Mouse (Mus musculus): Measurements from ENCODE around the gene 4930535I16Rik. TPM values are rescaled to one million over a fixed set of nuclear protein-coding genes. Genes with fewer than 3 reads are reported as not detected.
"Not testable (repeated sequence)": the region's sequence is repeated elsewhere in the genome, so short reads cannot be mapped to it uniquely, and the experiment has no call there.

Gene 4930535I16Rik
- polyA plus RNA-seq, 1 experiment from 2014 or later, result not detected

GRCm38 (mm10) chr4:123940878-123941277 lies 23.1 kb upstream of the 4930535I16Rik start:
- not testable (repeated sequence) for H3K27me3 ChIP-seq; H3K4me1 ChIP-seq (replicated peaks)

DNA sequence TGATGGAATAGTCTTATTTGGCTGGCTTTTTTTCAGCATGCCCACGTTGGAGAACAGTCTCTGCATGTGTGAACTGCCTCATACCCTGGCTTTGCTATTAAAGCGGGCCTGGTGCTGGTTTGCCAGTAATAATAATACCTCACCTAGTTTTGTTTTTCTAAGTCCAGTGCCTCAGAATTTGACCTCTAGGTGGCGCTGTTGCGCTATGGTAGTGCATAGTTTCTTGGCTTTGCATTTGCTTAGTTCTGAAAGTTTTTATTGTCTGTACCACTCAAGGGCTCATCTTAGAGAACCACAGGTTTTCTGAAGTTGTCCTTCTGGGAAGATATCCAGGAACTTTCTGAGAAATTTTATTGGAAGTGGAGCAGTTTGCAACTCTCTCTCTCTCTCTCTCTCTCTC lies 22.0 kb upstream of the 4930535I16Rik start:
- H3K4me3 ChIP-seq (replicated peaks), result no peak overlapping the region
- H3K27ac ChIP-seq (replicated peaks), result no peak overlapping the region
- no peak for ATAC-seq (ENCODE audit: insufficient read depth)
- WGBS (ENCODE audit: insufficient replicate concordance), result 8% methylated on average over 4 of the region's 4 CpGs
- no peaks in the 10 kb centered on the region for H3K9me3 ChIP-seq (replicated peaks)
- H3K4me1 ChIP-seq (replicated peaks), result no peaks in the 10 kb centered on the region
- no peak overlapping the region for H3K4me2 ChIP-seq
- H3K27me3 ChIP-seq, result no peaks in the 10 kb centered on the region
- peaks cover 24% of the 10 kb centered on the region for H3K36me3 ChIP-seq (replicated peaks)
- H3K9ac ChIP-seq, result no peak overlapping the region

More at GRCm38 (mm10) chr4:123940878-123941277, 23.1 kb upstream of the 4930535I16Rik start:
- H3K9ac ChIP-seq; H3K4me3 ChIP-seq (replicated peaks); H3K27ac ChIP-seq (replicated peaks); ATAC-seq (ENCODE audit: insufficient read depth); H3K4me2 ChIP-seq; H3K9me3 ChIP-seq (replicated peaks): not testable (repeated sequence)
- H3K36me3 ChIP-seq (replicated peaks), result peaks cover 15% of the 10 kb centered on the region
- 29% methylated on average over 7 of the region's 7 CpGs for WGBS (ENCODE audit: insufficient replicate concordance)

DNA sequence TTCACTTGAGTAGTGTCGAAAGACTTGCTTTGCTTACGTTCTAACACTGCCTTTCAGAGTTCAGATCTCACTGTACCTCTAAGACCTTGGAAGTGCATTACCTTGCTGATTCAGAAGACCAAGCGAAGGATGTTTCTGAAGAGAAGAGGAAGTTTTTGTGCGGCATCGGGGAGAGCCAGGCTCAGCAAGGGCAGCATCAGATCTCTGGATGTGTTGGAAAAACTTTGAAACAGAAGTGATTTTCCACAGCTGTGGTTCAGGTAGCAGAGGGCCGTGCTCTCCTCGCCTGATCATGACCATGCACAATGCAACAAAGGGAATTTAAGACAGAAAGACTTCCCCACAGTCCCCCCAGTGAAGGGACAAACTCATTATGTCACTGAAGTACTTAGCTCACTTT lies 18.2 kb upstream of the 4930535I16Rik start:
- no peak for ATAC-seq (ENCODE audit: insufficient read depth)
- 73% methylated on average over 7 of the region's 7 CpGs for WGBS (ENCODE audit: insufficient replicate concordance)
- Histone ChIP-seq H3K4me1 (replicated peaks) (no peaks in the 10 kb centered on the region), H3K9me3 (replicated peaks) (no peaks in the 10 kb centered on the region), H3K36me3 (replicated peaks) (peaks cover 49% of the 10 kb centered on the region), H3K4me2 (no peak overlapping the region), H3K4me3 (replicated peaks) (no peak overlapping the region), H3K27ac (replicated peaks) (no peak overlapping the region), H3K9ac (no peak overlapping the region), H3K27me3 (no peaks in the 10 kb centered on the region)

DNA sequence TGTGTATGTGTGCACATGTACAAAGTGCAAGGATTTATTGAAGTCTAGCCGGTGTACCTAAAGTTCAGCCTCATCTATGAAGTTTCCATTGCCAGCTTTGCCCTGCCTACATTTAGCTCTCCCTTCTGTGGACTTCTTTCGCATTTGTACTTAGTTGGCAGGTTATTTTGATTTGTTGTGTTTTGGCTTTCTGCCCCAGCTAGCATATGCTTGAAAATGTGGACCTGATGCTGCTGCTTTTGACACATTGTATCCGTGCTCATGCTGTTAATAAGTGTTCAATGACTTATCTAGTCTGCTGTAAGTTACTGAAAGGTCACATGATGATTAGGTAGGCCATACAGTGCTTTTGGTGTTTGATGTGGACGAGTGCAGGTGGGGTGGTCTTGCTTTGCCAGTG lies 16.5 kb upstream of the 4930535I16Rik start:
- no peak overlapping the region for H3K9ac ChIP-seq
- no peak overlapping the region for H3K4me2 ChIP-seq
- 75% methylated on average over 4 of the region's 4 CpGs for WGBS (ENCODE audit: insufficient replicate concordance)
- no peaks in the 10 kb centered on the region for H3K9me3 ChIP-seq (replicated peaks)
- no peak overlapping the region for H3K27ac ChIP-seq (replicated peaks)
- ATAC-seq (ENCODE audit: insufficient read depth), result no peak
- no peaks in the 10 kb centered on the region for H3K4me1 ChIP-seq (replicated peaks)
- H3K4me3 ChIP-seq (replicated peaks), result no peak overlapping the region
- peaks cover 65% of the 10 kb centered on the region for H3K36me3 ChIP-seq (replicated peaks)
- no peaks in the 10 kb centered on the region for H3K27me3 ChIP-seq

- no peak overlapping the region for H3K4me2 ChIP-seq
- 85% methylated on average over 4 of the region's 4 CpGs for WGBS (ENCODE audit: insufficient replicate concordance)
- ATAC-seq (ENCODE audit: insufficient read depth), result no peak
- no peak overlapping the region for H3K4me3 ChIP-seq (replicated peaks)
- H3K4me1 ChIP-seq (replicated peaks), result no peaks in the 10 kb centered on the region
- H3K36me3 ChIP-seq (replicated peaks), result peaks cover 74% of the 10 kb centered on the region
- H3K27ac ChIP-seq (replicated peaks), result no peak overlapping the region
- H3K27me3 ChIP-seq, result no peaks in the 10 kb centered on the region
- H3K9me3 ChIP-seq (replicated peaks), result no peaks in the 10 kb centered on the region
- H3K9ac ChIP-seq, result no peak overlapping the region
Measured at GRCm38 (mm10) chr4:123929994-123930393, 12.2 kb upstream of the 4930535I16Rik start.

GRCm38 (mm10) chr4:123927961-123928360 lies 10.1 kb upstream of the 4930535I16Rik start:
- H3K9ac ChIP-seq, result no peak overlapping the region
- H3K4me3 ChIP-seq (replicated peaks), result no peak overlapping the region
- ATAC-seq (ENCODE audit: insufficient read depth), result peak; percentile 40; the same call in 1 of the 2 replicates
- H3K4me2 ChIP-seq, result no peak overlapping the region
- no peaks in the 10 kb centered on the region for H3K27me3 ChIP-seq
- H3K4me1 ChIP-seq (replicated peaks), result no peaks in the 10 kb centered on the region
- H3K27ac ChIP-seq (replicated peaks), result no peak overlapping the region
- H3K36me3 ChIP-seq (replicated peaks), result peaks cover 81% of the 10 kb centered on the region
- H3K9me3 ChIP-seq (replicated peaks), result no peaks in the 10 kb centered on the region

GRCm38 (mm10) chr4:123921055-123921565 lies 3.3 kb upstream of the 4930535I16Rik start:
- Histone ChIP-seq H3K4me1 (replicated peaks) (peaks cover 29% of the 10 kb centered on the region), H3K27me3 (no peaks in the 10 kb centered on the region), H3K9me3 (replicated peaks) (no peaks in the 10 kb centered on the region), H3K36me3 (replicated peaks) (peaks cover 50% of the 10 kb centered on the region), H3K9ac (no peak overlapping the region), H3K27ac (replicated peaks) (no peak overlapping the region), H3K4me2 (no peak overlapping the region), H3K4me3 (replicated peaks) (no peak overlapping the region)
- WGBS (ENCODE audit: insufficient replicate concordance), result 73% methylated on average over 4 of the region's 4 CpGs
- ATAC-seq (ENCODE audit: insufficient read depth), result no peak

GRCm38 (mm10) chr4:123918851-123919250 lies 1.0 kb upstream of the 4930535I16Rik start:
- no peak for ATAC-seq (ENCODE audit: insufficient read depth)
- H3K4me1 ChIP-seq (replicated peaks), result peaks cover 35% of the 10 kb centered on the region
- H3K27me3 ChIP-seq, result no peaks in the 10 kb centered on the region
- H3K36me3 ChIP-seq (replicated peaks), result peaks cover 35% of the 10 kb centered on the region
- H3K9ac ChIP-seq, result peak overlapping the region; percentile 95; the same call in 1 of the 2 replicates
- H3K9me3 ChIP-seq (replicated peaks), result no peaks in the 10 kb centered on the region
- H3K4me3 ChIP-seq (replicated peaks), result peak overlapping the region; percentile 90
- WGBS (ENCODE audit: insufficient replicate concordance), result 74% methylated on average over 2 of the region's 2 CpGs
- H3K27ac ChIP-seq (replicated peaks), result no peak overlapping the region
- peak overlapping the region; percentile 98 for H3K4me2 ChIP-seq

GRCm38 (mm10) chr4:123916748-123917547 lies 874 bp downstream of the 4930535I16Rik start, which contains the start of gene Rragc:
Gene Rragc (plus strand): TSS chr4:123917446.
- WGBS (ENCODE audit: insufficient replicate concordance), result under 1% methylated on average over 49 of the region's 49 CpGs
- Histone ChIP-seq H3K4me1 (replicated peaks) (peaks cover 35% of the 10 kb centered on the region), H3K36me3 (replicated peaks) (peaks cover 37% of the 10 kb centered on the region)

GRCm38 (mm10) chr4:123912431-123912830 lies 5.4 kb downstream of the 4930535I16Rik start:
- H3K9me3 ChIP-seq (replicated peaks), result no peaks in the 10 kb centered on the region
- 46% methylated on average over 2 of the region's 2 CpGs for WGBS (ENCODE audit: insufficient replicate concordance)
- H3K27me3 ChIP-seq, result no peaks in the 10 kb centered on the region
- no peak for ATAC-seq (ENCODE audit: insufficient read depth)
- H3K9ac ChIP-seq, result no peak overlapping the region
- H3K36me3 ChIP-seq (replicated peaks), result peaks cover 42% of the 10 kb centered on the region
- no peak overlapping the region for H3K27ac ChIP-seq (replicated peaks)
- no peak overlapping the region for H3K4me2 ChIP-seq
- H3K4me1 ChIP-seq (replicated peaks), result peaks cover 16% of the 10 kb centered on the region
- H3K4me3 ChIP-seq (replicated peaks), result no peak overlapping the region

More at GRCm38 (mm10) chr4:123916748-123917547, 874 bp downstream of the 4930535I16Rik start, which contains the start of gene Rragc:
- H3K4me2 ChIP-seq, result peak within 1 kb of the TSS; percentile 98
- peak within 1 kb of the TSS; percentile 95 for H3K9ac ChIP-seq
- H3K27me3 ChIP-seq, result no peaks in the 10 kb centered on the region
- H3K4me3 ChIP-seq (replicated peaks), result peak within 1 kb of the TSS; percentile 90
- H3K27ac ChIP-seq (replicated peaks), result peak within 1 kb of the TSS; percentile 91
- H3K9me3 ChIP-seq (replicated peaks), result no peaks in the 10 kb centered on the region
- ATAC-seq (ENCODE audit: insufficient read depth), result peak; percentile 99

DNA sequence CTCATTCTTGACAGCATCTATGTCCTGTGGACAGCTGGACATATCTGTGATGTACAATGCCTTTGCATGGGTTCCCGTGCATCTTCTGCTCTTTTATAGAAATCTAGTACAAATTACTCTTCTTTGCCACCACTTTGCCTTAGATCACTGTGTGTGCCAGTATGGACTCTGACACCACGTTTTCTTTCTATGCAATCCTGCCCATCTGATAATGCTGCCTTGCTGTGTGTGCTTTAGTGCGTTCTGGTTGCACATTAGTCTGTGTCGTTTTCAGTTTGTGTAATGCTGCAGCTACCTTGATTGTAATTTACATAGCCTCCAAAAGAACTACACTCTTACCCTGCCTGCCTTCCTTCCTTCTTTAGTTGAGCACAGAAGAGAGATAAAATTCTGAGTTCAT lies 6.3 kb downstream of the 4930535I16Rik start:
- peaks cover 17% of the 10 kb centered on the region for H3K4me1 ChIP-seq (replicated peaks)
- no peak for ATAC-seq (ENCODE audit: insufficient read depth)
- no peak overlapping the region for H3K4me2 ChIP-seq
- H3K36me3 ChIP-seq (replicated peaks), result peaks cover 42% of the 10 kb centered on the region
- H3K27ac ChIP-seq (replicated peaks), result no peak overlapping the region
- WGBS (ENCODE audit: insufficient replicate concordance), result 71% methylated on average over 4 of the region's 4 CpGs
- no peaks in the 10 kb centered on the region for H3K27me3 ChIP-seq
- H3K9ac ChIP-seq, result no peak overlapping the region
- H3K9me3 ChIP-seq (replicated peaks), result no peaks in the 10 kb centered on the region
- H3K4me3 ChIP-seq (replicated peaks), result no peak overlapping the region
